Mouse (Mus musculus): ENCODE data around the gene Mas1. TPM values are rescaled to one million over a fixed set of nuclear protein-coding genes. Genes with fewer than 3 reads are reported as not detected.

Gene Mas1
- total and polyA plus RNA-seq, 3 experiments = not detected

GRCm38 (mm10) chr17:12834826-12835225 is 33.1 kb downstream of the Mas1 start:
- TF ChIP-seq ZMIZ1 (IDR thresholded peaks at IDR 0.05; ENCODE audit: low read depth, low read length) (no peak), MYC (IDR thresholded peaks at IDR 0.05; ENCODE audit: low read depth, low read length) (no peak), USF2 (IDR thresholded peaks at IDR 0.05; ENCODE audit: borderline replicate concordance in 1 of 2, insufficient read depth in 1 of 2, low read depth in 1 of 2, low read length in 2 of 2) (no peak), JUND (IDR thresholded peaks at IDR 0.05; ENCODE audit: low read depth, low read length) (no peak), SMC3 (IDR thresholded peaks at IDR 0.05; ENCODE audit: low read depth, low read length) (no peak), ZKSCAN1 (IDR thresholded peaks at IDR 0.05; ENCODE audit: low read depth, low read length) (no peak), TAL1 (IDR thresholded peaks at IDR 0.05; ENCODE audit: low read length) (no peak), ZC3H11A (IDR thresholded peaks at IDR 0.05; ENCODE audit: low read depth, low read length) (no peak), SIN3A (IDR thresholded peaks at IDR 0.05; ENCODE audit: low read length) (no peak), GATA1 (IDR thresholded peaks at IDR 0.05; ENCODE audit: low read depth, low read length) (no peak), NRF1 (IDR thresholded peaks at IDR 0.05; ENCODE audit: insufficient read depth, low read depth, low read length, poor library complexity, severe bottlenecking) (no peak), MXI1 (IDR thresholded peaks at IDR 0.05; ENCODE audit: low read depth, low read length) (no peak), POLR2AphosphoS5 (IDR thresholded peaks at IDR 0.05; ENCODE audit: borderline replicate concordance, low read depth, low read length) (no peak), POLR2A (IDR thresholded peaks at IDR 0.05; ENCODE audit: control insufficient read depth in 1 of 2, insufficient read depth in 1 of 2, low read depth in 1 of 2, low read length in 2 of 2, poor library complexity in 1 of 2) (no peak), NELFE (IDR thresholded peaks at IDR 0.05; ENCODE audit: low read depth, low read length) (no peak)
- Histone ChIP-seq H3K27ac (ENCODE audit: control insufficient read depth, low read depth, low read length) (no peak overlapping the region), H3K27me3 (ENCODE audit: control insufficient read depth in 1 of 2, insufficient read depth in 2 of 2, low read length in 2 of 2) (peaks cover 0 to 1% of the 10 kb centered on the region in 2 experiments; a peak in 3 of 4 replicates), H3K9ac (ENCODE audit: control insufficient read depth, low read depth, low read length, poor library complexity, severe bottlenecking) (no peak overlapping the region), H3K36me3 (ENCODE audit: control insufficient read depth in 1 of 2, insufficient read depth in 2 of 2, low read length in 2 of 2) (no peaks in the 10 kb centered on the region), H3K4me3 (ENCODE audit: control insufficient read depth in 1 of 2, insufficient read depth in 1 of 2, low read depth in 2 of 2, low read length in 2 of 2) (no peak overlapping the region), H3K9me3 (replicated peaks; ENCODE audit: insufficient read depth, low read length) (no peaks in the 10 kb centered on the region), H3K4me1 (ENCODE audit: control insufficient read depth in 1 of 2, insufficient read depth in 2 of 2, low read length in 2 of 2) (no peaks in the 10 kb centered on the region), H3K79me2 (ENCODE audit: control insufficient read depth, insufficient read depth, low read length, poor library complexity) (no peaks in the 10 kb centered on the region)
- no peak for DNase-seq (ENCODE audit: low read depth, low spot score)

GRCm38 (mm10) chr17:12834317-12834716 is 33.6 kb downstream of the Mas1 start:
- DNase-seq (ENCODE audit: low read depth, low spot score) = no peak
- peaks cover 0 to 1% of the 10 kb centered on the region in 2 experiments; a peak in 3 of 4 replicates for H3K27me3 ChIP-seq (ENCODE audit: control insufficient read depth in 1 of 2, insufficient read depth in 2 of 2, low read length in 2 of 2)
- H3K27ac ChIP-seq (ENCODE audit: control insufficient read depth, low read depth, low read length) = no peak overlapping the region
- H3K4me1 ChIP-seq (ENCODE audit: control insufficient read depth in 1 of 2, insufficient read depth in 2 of 2, low read length in 2 of 2) = no peaks in the 10 kb centered on the region
- no peaks in the 10 kb centered on the region for H3K36me3 ChIP-seq (ENCODE audit: control insufficient read depth in 1 of 2, insufficient read depth in 2 of 2, low read length in 2 of 2)
- no peak overlapping the region for H3K9ac ChIP-seq (ENCODE audit: control insufficient read depth, low read depth, low read length, poor library complexity, severe bottlenecking)
- TF ChIP-seq SMC3 (IDR thresholded peaks at IDR 0.05; ENCODE audit: low read depth, low read length) = no peak
- no peak for TF ChIP-seq MAFK (IDR thresholded peaks at IDR 0.05; ENCODE audit: borderline replicate concordance, low read depth, low read length)
- no peak for TF ChIP-seq SIN3A (IDR thresholded peaks at IDR 0.05; ENCODE audit: low read length)
- no peak for TF ChIP-seq ELF1 (IDR thresholded peaks at IDR 0.05; ENCODE audit: low read depth, low read length)
- H3K79me2 ChIP-seq (ENCODE audit: control insufficient read depth, insufficient read depth, low read length, poor library complexity) = no peaks in the 10 kb centered on the region
- no peak overlapping the region for H3K4me3 ChIP-seq (ENCODE audit: control insufficient read depth in 1 of 2, insufficient read depth in 1 of 2, low read depth in 2 of 2, low read length in 2 of 2)
- H3K9me3 ChIP-seq (replicated peaks; ENCODE audit: insufficient read depth, low read length) = no peaks in the 10 kb centered on the region
